In genomic region chr5:33204284-33204683, GRCm38 (mm10) we compare ENCODE assay signal across 12 mouse cellular contexts. TPM values are rescaled to one million over a fixed set of nuclear protein-coding genes. Genes with fewer than 3 reads are reported as not detected.
A peak's percentile ranks its signal among the peaks of the same experiment; 100 is the strongest.
DNase-seq lines count a peak whose midpoint lies in the region; ATAC-seq and TF ChIP-seq lines count a peak whose summit lies in the region.
"Had no signal": no experiment of that assay in that cellular context is flagged by ENCODE, and none has a peak within 500 bp of the region (broad histone marks: within the 10 kb centered on the region; RNA-seq: fewer than 3 reads in every experiment).

No protein-coding gene starts in this region.

- WGBS in heart, embryonic 13.5 days = 70% methylated on average over 7 of the region's 7 CpGs
- WGBS in heart, adult 2 months = 75% methylated on average over 7 of the region's 7 CpGs
- 32% methylated on average over 7 of the region's 7 CpGs for WGBS in kidney, postnatal 0 days
- WGBS in embryonic facial prominence, embryonic 13.5 days = 62% methylated on average over 7 of the region's 7 CpGs
- WGBS in liver, embryonic 16.5 days (ENCODE audit: insufficient replicate concordance) = 59% methylated on average over 7 of the region's 7 CpGs

- H3K36me3 ChIP-seq in heart, embryonic 13.5 days = no peaks in the 10 kb centered on the region
- no peaks in the 10 kb centered on the region for H3K36me3 ChIP-seq in heart, adult 2 months (ENCODE audit: control insufficient read depth, insufficient read depth, low read length)
- no peaks in the 10 kb centered on the region for H3K36me3 ChIP-seq in kidney, postnatal 0 days (ENCODE audit: insufficient read depth, low read length)
- no peaks in the 10 kb centered on the region for H3K36me3 ChIP-seq in embryonic facial prominence, embryonic 13.5 days
- H3K36me3 ChIP-seq in liver, embryonic 16.5 days (ENCODE audit: control insufficient read depth, insufficient read depth) = no peaks in the 10 kb centered on the region
- H3K36me3 ChIP-seq: forebrain, embryonic 12.5 days; hindbrain, embryonic 12.5 days; liver, embryonic 13.5 days; midbrain, embryonic 10.5 days had no signal

- intact Hi-C loops in heart, adult 2 months (cut with DNase I) = loop anchor here (5.0 to 10.0 kb wide), 2 partner anchors 238 to 381 kb away; no protein-coding TSS in a partner anchor

- TF ChIP-seq POLR2A in heart, adult 2 months (IDR thresholded peaks at IDR 0.05; ENCODE audit: insufficient read depth, low read depth, low read length) = no peak

- peaks cover 24% of the 10 kb centered on the region for H3K4me1 ChIP-seq in heart, embryonic 13.5 days
- H3K4me1 ChIP-seq in heart, adult 2 months (ENCODE audit: control insufficient read depth, insufficient read depth, low read length) = no peaks in the 10 kb centered on the region
- H3K4me1 ChIP-seq in kidney, postnatal 0 days (replicated peaks; ENCODE audit: insufficient read depth, low read length) = no peaks in the 10 kb centered on the region
- H3K4me1 ChIP-seq in embryonic facial prominence, embryonic 13.5 days = no peaks in the 10 kb centered on the region
- peaks cover 8% of the 10 kb centered on the region for H3K4me1 ChIP-seq in liver, embryonic 16.5 days (ENCODE audit: control insufficient read depth, low read depth, low read length)
- H3K4me1 ChIP-seq: forebrain, embryonic 12.5 days had no signal

- no peaks in the 10 kb centered on the region for H3K9me3 ChIP-seq in heart, embryonic 13.5 days
- H3K9me3 ChIP-seq in kidney, postnatal 0 days (replicated peaks; ENCODE audit: low read length) = no peaks in the 10 kb centered on the region
- H3K9me3 ChIP-seq in embryonic facial prominence, embryonic 13.5 days = no peaks in the 10 kb centered on the region
- H3K9me3 ChIP-seq in liver, embryonic 16.5 days (replicated peaks; ENCODE audit: control insufficient read depth, low read length) = no peaks in the 10 kb centered on the region
- H3K9me3 ChIP-seq: forebrain, embryonic 12.5 days; hindbrain, embryonic 12.5 days; liver, embryonic 13.5 days; midbrain, embryonic 10.5 days had no signal

- H3K27ac ChIP-seq in heart, embryonic 13.5 days (replicated peaks) = no peak overlapping the region
- no peak overlapping the region for H3K27ac ChIP-seq in heart, adult 2 months
- no peak overlapping the region for H3K27ac ChIP-seq in kidney, postnatal 0 days
- H3K27ac ChIP-seq in embryonic facial prominence, embryonic 13.5 days = no peak overlapping the region
- no peak overlapping the region for H3K27ac ChIP-seq in liver, embryonic 16.5 days (ENCODE audit: low read length)
- H3K27ac ChIP-seq: forebrain, embryonic 12.5 days; hindbrain, embryonic 12.5 days; liver, embryonic 13.5 days had no signal

- no peak for TF ChIP-seq EP300 in heart, adult 2 months (IDR thresholded peaks at IDR 0.05; ENCODE audit: insufficient read depth, low read depth, low read length)

- DNase-seq in heart, adult 2 months = no peak
- peak; percentile 53 for DNase-seq in kidney, postnatal 0 days (ENCODE audit: low spot score)
- no peak for DNase-seq in kidney, adult 11 months
- no peak for DNase-seq in frontal cortex, postnatal 14 days (ENCODE audit: low spot score in 2 of 2)

- H3K79me2 ChIP-seq in heart, adult 2 months (replicated peaks; ENCODE audit: control insufficient read depth, insufficient read depth, low read length) = no peaks in the 10 kb centered on the region

- no peak for ATAC-seq in heart, embryonic 13.5 days (ENCODE audit: extremely low read depth, insufficient number of reproducible peaks, low FRiP score, low TSS enrichment)
- ATAC-seq in kidney, postnatal 0 days (replicated peaks; ENCODE audit: low FRiP score, low read depth) = no peak
- ATAC-seq in embryonic facial prominence, embryonic 13.5 days (ENCODE audit: insufficient number of reproducible peaks, insufficient read depth, low FRiP score, low TSS enrichment, low read depth) = no peak
- no peak for ATAC-seq in liver, embryonic 16.5 days (ENCODE audit: low read depth)

- H3K9ac ChIP-seq in heart, embryonic 13.5 days = no peak overlapping the region
- H3K9ac ChIP-seq in heart, adult 2 months (ENCODE audit: low read depth, low read length) = no peak overlapping the region
- H3K9ac ChIP-seq in kidney, postnatal 0 days (ENCODE audit: low read depth, low read length) = no peak overlapping the region
- no peak overlapping the region for H3K9ac ChIP-seq in embryonic facial prominence, embryonic 13.5 days
- H3K9ac ChIP-seq in liver, embryonic 16.5 days (ENCODE audit: low read depth, low read length) = no peak overlapping the region
- H3K9ac ChIP-seq: forebrain, embryonic 12.5 days; hindbrain, embryonic 12.5 days had no signal

- no peak for TF ChIP-seq CTCF in heart, adult 2 months (IDR thresholded peaks at IDR 0.05)
- TF ChIP-seq CTCF in kidney, postnatal 0 days (IDR thresholded peaks at IDR 0.05; ENCODE audit: low read depth) = no peak

- no peak overlapping the region for H3K4me3 ChIP-seq in heart, embryonic 13.5 days
- no peak overlapping the region for H3K4me3 ChIP-seq in heart, adult 2 months
- no peak overlapping the region for H3K4me3 ChIP-seq in kidney, postnatal 0 days (replicated peaks; ENCODE audit: low read depth, low read length)
- no peak overlapping the region for H3K4me3 ChIP-seq in embryonic facial prominence, embryonic 13.5 days
- H3K4me3 ChIP-seq in liver, embryonic 16.5 days (ENCODE audit: low read depth, low read length) = no peak overlapping the region
- H3K4me3 ChIP-seq: forebrain, embryonic 12.5 days; hindbrain, embryonic 12.5 days; liver, embryonic 13.5 days had no signal

- H3K27me3 ChIP-seq in heart, embryonic 13.5 days (replicated peaks) = no peaks in the 10 kb centered on the region
- no peaks in the 10 kb centered on the region; the same call in 1 of the 2 replicates for H3K27me3 ChIP-seq in heart, adult 2 months (ENCODE audit: control insufficient read depth, insufficient read depth, low read length)
- no peaks in the 10 kb centered on the region for H3K27me3 ChIP-seq in kidney, postnatal 0 days (ENCODE audit: insufficient read depth, low read length)
- 0 out of 2 replicates have a peak, but pooled peaks cover 7% of the 10 kb centered on the region for H3K27me3 ChIP-seq in embryonic facial prominence, embryonic 13.5 days
- H3K27me3 ChIP-seq in liver, embryonic 16.5 days (ENCODE audit: control insufficient read depth, insufficient read depth, low read depth, low read length) = no peaks in the 10 kb centered on the region
- H3K27me3 ChIP-seq: hindbrain, embryonic 12.5 days had no signal

- 0 out of 2 replicates have a peak overlapping the region, but pooled peaks have one; percentile 68 for H3K4me2 ChIP-seq in heart, embryonic 13.5 days
- peak overlapping the region; percentile 40; the same call in 1 of the 2 replicates for H3K4me2 ChIP-seq in kidney, postnatal 0 days (ENCODE audit: low read length)
- peak overlapping the region; percentile 54 for H3K4me2 ChIP-seq in embryonic facial prominence, embryonic 13.5 days
- H3K4me2 ChIP-seq in liver, embryonic 16.5 days (ENCODE audit: low read depth, low read length) = peak overlapping the region; percentile 42; the same call in 1 of the 2 replicates

RNA-seq across cellular contexts. Expression of gene Spon2, which starts 14.0 kb away (rescaled TPM):
- 89.8 and 95.2 TPM in 2 replicates for polyA plus RNA-seq in heart, embryonic 13.5 days (2015; fragmentation: Nextera tagmentation; extraction: Ambion mirVana)
- total RNA-seq in heart, adult 2 months (2021) = 10 to 100 TPM in 1 of 2 experiments, 1 to 10 TPM in 1; 2.6 to 13.7 TPM
- 13.8 and 28.5 TPM in 2 replicates for polyA plus RNA-seq in heart, adult 2 months (2012; rRNA removed)
- polyA plus RNA-seq in kidney, postnatal 0 days (2015; fragmentation: Nextera tagmentation; extraction: Ambion mirVana) = 6.7 and 7.4 TPM in 2 replicates
- 4.9 and 6.2 TPM in 2 replicates for polyA plus RNA-seq in embryonic facial prominence, embryonic 13.5 days (2015; fragmentation: Nextera tagmentation; extraction: Ambion mirVana)
- 24.9 and 31.0 TPM in 2 replicates for polyA plus RNA-seq in liver, embryonic 16.5 days (2015; fragmentation: Nextera tagmentation; extraction: Ambion mirVana)
- polyA plus RNA-seq: inflammation-experienced regulatory T-cells, adult 6 months had no signal
